Mouse (Mus musculus): ENCODE data around the gene Defb19. TPM values are rescaled to one million over a fixed set of nuclear protein-coding genes. Genes with fewer than 3 reads are reported as not detected.

Gene Defb19
- polyA plus RNA-seq, 1 experiment, result not detected

GRCm38 (mm10) chr2:152600076-152600475 is 20.0 kb upstream of the Defb19 start:
- Histone ChIP-seq H3K9me3 (ENCODE audit: control insufficient read depth, low read length) (peaks cover 11% of the 10 kb centered on the region), H3K36me3 (ENCODE audit: control insufficient read depth) (no peaks in the 10 kb centered on the region), H3K27me3 (ENCODE audit: control insufficient read depth) (no peaks in the 10 kb centered on the region), H3K4me1 (ENCODE audit: control insufficient read depth) (no peaks in the 10 kb centered on the region), H3K4me3 (replicated peaks) (no peak overlapping the region)
- no peak for TF ChIP-seq GATA1 (IDR thresholded peaks at IDR 0.05; ENCODE audit: low read length)
- TF ChIP-seq TAL1 (IDR thresholded peaks at IDR 0.05; ENCODE audit: low read length), result no peak

GRCm38 (mm10) chr2:152599299-152599698 is 19.2 kb upstream of the Defb19 start, which contains the start of gene Defb45:
Gene Defb45, minus strand, starts transcription at chr2:152599399.
- H3K36me3 ChIP-seq (ENCODE audit: control insufficient read depth), result no peaks in the 10 kb centered on the region
- H3K4me1 ChIP-seq (ENCODE audit: control insufficient read depth), result no peaks in the 10 kb centered on the region
- no peak for TF ChIP-seq TAL1 (IDR thresholded peaks at IDR 0.05; ENCODE audit: low read length)
- no peak for TF ChIP-seq GATA1 (IDR thresholded peaks at IDR 0.05; ENCODE audit: low read length)
- H3K27me3 ChIP-seq (ENCODE audit: control insufficient read depth), result no peaks in the 10 kb centered on the region
- peaks cover 11% of the 10 kb centered on the region for H3K9me3 ChIP-seq (ENCODE audit: control insufficient read depth, low read length)
- H3K4me3 ChIP-seq (replicated peaks), result no peak within 1 kb of the TSS

- no peak for TF ChIP-seq TAL1 (IDR thresholded peaks at IDR 0.05; ENCODE audit: low read length)
- no peak for TF ChIP-seq GATA1 (IDR thresholded peaks at IDR 0.05; ENCODE audit: low read length)
- no peaks in the 10 kb centered on the region for H3K4me1 ChIP-seq (ENCODE audit: control insufficient read depth)
- no peaks in the 10 kb centered on the region for H3K9me3 ChIP-seq (ENCODE audit: control insufficient read depth, low read length)
- no peaks in the 10 kb centered on the region for H3K36me3 ChIP-seq (ENCODE audit: control insufficient read depth)
- no peak overlapping the region for H3K4me3 ChIP-seq (replicated peaks)
- no peaks in the 10 kb centered on the region for H3K27me3 ChIP-seq (ENCODE audit: control insufficient read depth)
Measured at GRCm38 (mm10) chr2:152589021-152589420, 8.9 kb upstream of the Defb19 start.

- no peaks in the 10 kb centered on the region for H3K27me3 ChIP-seq (ENCODE audit: control insufficient read depth)
- TF ChIP-seq GATA1 (IDR thresholded peaks at IDR 0.05; ENCODE audit: low read length) (no peak), TAL1 (IDR thresholded peaks at IDR 0.05; ENCODE audit: low read length) (no peak)
- H3K4me3 ChIP-seq (replicated peaks), result no peak overlapping the region
- no peaks in the 10 kb centered on the region for H3K4me1 ChIP-seq (ENCODE audit: control insufficient read depth)
- H3K9me3 ChIP-seq (ENCODE audit: control insufficient read depth, low read length), result no peaks in the 10 kb centered on the region
- no peaks in the 10 kb centered on the region for H3K36me3 ChIP-seq (ENCODE audit: control insufficient read depth)
Measured at GRCm38 (mm10) chr2:152588450-152588849, 8.3 kb upstream of the Defb19 start.

- Histone ChIP-seq H3K36me3 (ENCODE audit: control insufficient read depth) (no peaks in the 10 kb centered on the region), H3K4me1 (ENCODE audit: control insufficient read depth) (no peaks in the 10 kb centered on the region), H3K27me3 (ENCODE audit: control insufficient read depth) (no peaks in the 10 kb centered on the region), H3K4me3 (replicated peaks) (no peak overlapping the region), H3K9me3 (ENCODE audit: control insufficient read depth, low read length) (no peaks in the 10 kb centered on the region)
- TF ChIP-seq TAL1 (IDR thresholded peaks at IDR 0.05; ENCODE audit: low read length), result no peak
- TF ChIP-seq GATA1 (IDR thresholded peaks at IDR 0.05; ENCODE audit: low read length), result no peak
Measured at GRCm38 (mm10) chr2:152586926-152587560, 6.9 kb upstream of the Defb19 start.

- Histone ChIP-seq H3K36me3 (ENCODE audit: control insufficient read depth) (no peaks in the 10 kb centered on the region), H3K27me3 (ENCODE audit: control insufficient read depth) (no peaks in the 10 kb centered on the region), H3K9me3 (ENCODE audit: control insufficient read depth, low read length) (no peaks in the 10 kb centered on the region), H3K4me3 (replicated peaks) (no peak overlapping the region), H3K4me1 (ENCODE audit: control insufficient read depth) (no peaks in the 10 kb centered on the region)
- TF ChIP-seq GATA1 (IDR thresholded peaks at IDR 0.05; ENCODE audit: low read length) (no peak), TAL1 (IDR thresholded peaks at IDR 0.05; ENCODE audit: low read length) (no peak)
Measured at GRCm38 (mm10) chr2:152580612-152581011, 500 bp upstream of the Defb19 start.

- no peaks in the 10 kb centered on the region for H3K4me1 ChIP-seq (ENCODE audit: control insufficient read depth)
- no peaks in the 10 kb centered on the region for H3K9me3 ChIP-seq (ENCODE audit: control insufficient read depth, low read length)
- H3K36me3 ChIP-seq (ENCODE audit: control insufficient read depth), result no peaks in the 10 kb centered on the region
- TF ChIP-seq TAL1 (IDR thresholded peaks at IDR 0.05; ENCODE audit: low read length) (no peak), GATA1 (IDR thresholded peaks at IDR 0.05; ENCODE audit: low read length) (no peak)
- no peaks in the 10 kb centered on the region for H3K27me3 ChIP-seq (ENCODE audit: control insufficient read depth)
- H3K4me3 ChIP-seq (replicated peaks), result no peak overlapping the region
Measured at GRCm38 (mm10) chr2:152573484-152573883, 6.6 kb downstream of the Defb19 start.

- no peaks in the 10 kb centered on the region for H3K36me3 ChIP-seq (ENCODE audit: control insufficient read depth)
- TF ChIP-seq GATA1 (IDR thresholded peaks at IDR 0.05; ENCODE audit: low read length), result no peak
- no peak for TF ChIP-seq TAL1 (IDR thresholded peaks at IDR 0.05; ENCODE audit: low read length)
Measured at GRCm38 (mm10) chr2:152572114-152572794, 7.9 kb downstream of the Defb19 start, which contains the start of gene Defb21. Gene Defb21, plus strand, starts transcription at chr2:152572744.

GRCm38 (mm10) chr2:152570313-152570712 is 9.8 kb downstream of the Defb19 start:
- no peaks in the 10 kb centered on the region for H3K9me3 ChIP-seq (ENCODE audit: control insufficient read depth, low read length)
- no peak for TF ChIP-seq GATA1 (IDR thresholded peaks at IDR 0.05; ENCODE audit: low read length)
- TF ChIP-seq TAL1 (IDR thresholded peaks at IDR 0.05; ENCODE audit: low read length), result no peak
- no peaks in the 10 kb centered on the region for H3K4me1 ChIP-seq (ENCODE audit: control insufficient read depth)
- H3K27me3 ChIP-seq (ENCODE audit: control insufficient read depth), result no peaks in the 10 kb centered on the region
- no peak overlapping the region for H3K4me3 ChIP-seq (replicated peaks)
- no peaks in the 10 kb centered on the region for H3K36me3 ChIP-seq (ENCODE audit: control insufficient read depth)

More at GRCm38 (mm10) chr2:152572114-152572794, 7.9 kb downstream of the Defb19 start, which contains the start of gene Defb21:
- Histone ChIP-seq H3K27me3 (ENCODE audit: control insufficient read depth) (no peaks in the 10 kb centered on the region), H3K4me1 (ENCODE audit: control insufficient read depth) (no peaks in the 10 kb centered on the region), H3K9me3 (ENCODE audit: control insufficient read depth, low read length) (no peaks in the 10 kb centered on the region), H3K4me3 (replicated peaks) (no peak within 1 kb of the TSS)
